Mouse (Mus musculus) midbrain, postnatal 0 days (tissue): ENCODE data around the gene Nudt15. TPM values are rescaled to one million over a fixed set of nuclear protein-coding genes. Genes with fewer than 3 reads are reported as not detected.

Source experiments
- ATAC-seq: fragments of 200-750 bp; cut with Nextera tagmentation; 2 replicates; pipeline ENCODE4 v1.8.0; 2017; ENCODE audit warnings: moderate number of reproducible peaks, mild to moderate bottlenecking, moderate TSS enrichment, moderate library complexity; ENCODE audit not compliant: low FRiP score
- DNase-seq: peaks from one replicate; pipeline ENCODE4 v3.0.0-alpha.2; 2015; ENCODE audit warnings: low spot score
- H3K27ac ChIP-seq: fragments of 300-500 bp; sonication (generic); 2 replicates; pipeline ENCODE4 v1.5.1; 2014; ENCODE audit warnings: low read depth, mild to moderate bottlenecking, low read length, mixed read lengths
- H3K27me3 ChIP-seq: fragments of 300-500 bp; sonication (generic); 2 replicates; pipeline ENCODE4 v1.6.1; 2014; ENCODE audit warnings: low read length, control low read depth, mixed read lengths; ENCODE audit not compliant: insufficient read depth
- H3K36me3 ChIP-seq: fragments of 300-500 bp; sonication (generic); 2 replicates; pipeline ENCODE4 v1.6.1; 2014; ENCODE audit warnings: low read length, control low read depth, mixed read lengths; ENCODE audit not compliant: insufficient read depth
- H3K4me1 ChIP-seq: fragments of 300-500 bp; sonication (generic); 2 replicates; pipeline ENCODE4 v1.6.1; 2014; ENCODE audit warnings: mild to moderate bottlenecking, control low read depth, antibody characterized with exemption, low read length, mixed read lengths; ENCODE audit not compliant: insufficient read depth
- H3K4me2 ChIP-seq: fragments of 300-500 bp; sonication (generic); 2 replicates; pipeline ENCODE4 v1.6.1; 2014; ENCODE audit warnings: low read depth, mild to moderate bottlenecking, low read length, mixed read lengths; ENCODE audit not compliant: poor library complexity, severe bottlenecking
- H3K4me3 ChIP-seq: fragments of 300-500 bp; sonication (generic); 2 replicates; pipeline ENCODE4 v1.5.1; 2014; ENCODE audit warnings: low read depth, mild to moderate bottlenecking, low read length, moderate library complexity
- H3K9ac ChIP-seq: fragments of 300-500 bp; sonication (generic); replicated peaks from 2 replicates; pipeline ENCODE4 v1.6.1; 2014; ENCODE audit warnings: mild to moderate bottlenecking, low read length, moderate library complexity, mixed read lengths; ENCODE audit not compliant: poor library complexity, severe bottlenecking
- H3K9me3 ChIP-seq: fragments of 300-500 bp; sonication (generic); 2 replicates; pipeline ENCODE4 v1.6.1; 2016; ENCODE audit warnings: low read length, control low read depth
- CTCF ChIP-seq: IDR thresholded peaks from 2 replicates; pipeline ENCODE4 v1.5.1; 2016; ENCODE audit warnings: antibody characterized with exemption, mild to moderate bottlenecking
- WGBS: fragments of 180-500 bp; shearing (Covaris S2); extraction: QIAGEN DNeasy Blood & Tissue Kit; methylation state at CpG from one replicate; pipeline ENCODE4 v1.1.7; 2014; 5-methylcytosine and 5-hydroxymethylcytosine counted together
- polyA plus RNA-seq: library from polyadenylated mRNA; unstranded; fragments of >200 nt; fragmentation: Nextera tagmentation; extraction: Ambion mirVana; gene quantifications from 2 replicates; pipeline ENCODE4 v1.2.1, GENCODE M21; 2015
- total RNA-seq: library from RNA; depleted of rRNA; stranded (reverse); fragments of >200 nt; gene quantifications from 2 replicates; pipeline ENCODE4 v1.2.3, GENCODE M21; 2014

Nudt15 gene
- total and polyA plus RNA-seq, 2 experiments from 2014 or later = 8.9 to 10.9 TPM

GRCm38 (mm10) chr14:73506283-73506682 lies 41.8 kb downstream of the Nudt15 start:
- Histone ChIP-seq H3K9me3 (no peaks in the 10 kb centered on the region), H3K4me1 (peaks cover 9% of the 10 kb centered on the region; the same call in 1 of the 2 replicates), H3K36me3 (no peaks in the 10 kb centered on the region), H3K27ac (no peak overlapping the region), H3K4me3 (no peak overlapping the region), H3K4me2 (no peak overlapping the region), H3K9ac (no peak overlapping the region), H3K27me3 (no peaks in the 10 kb centered on the region)
- no peak for DNase-seq
- TF ChIP-seq CTCF = no peak
- ATAC-seq = no peak
- 63% methylated on average over 8 of the region's 8 CpGs for WGBS

- DNase-seq (peak; percentile 7), ATAC-seq (peak; percentile 74; the same call in 1 of the 2 replicates)
- Histone ChIP-seq H3K9ac (0 out of 2 replicates have a peak overlapping the region, but pooled peaks have one; percentile 8), H3K27me3 (no peaks in the 10 kb centered on the region), H3K36me3 (no peaks in the 10 kb centered on the region), H3K4me1 (0 out of 2 replicates have a peak, but pooled peaks cover 2% of the 10 kb centered on the region), H3K27ac (peak overlapping the region; percentile 59), H3K4me2 (no peak overlapping the region), H3K9me3 (no peaks in the 10 kb centered on the region), H3K4me3 (no peak overlapping the region)
- TF ChIP-seq CTCF = no peak
- 49% methylated on average over 13 of the region's 13 CpGs for WGBS
Measured at GRCm38 (mm10) chr14:73503237-73503933, 44.7 kb downstream of the Nudt15 start.

- H3K9me3 ChIP-seq = no peaks in the 10 kb centered on the region
- 0 out of 2 replicates have a peak, but pooled peaks cover 2% of the 10 kb centered on the region for H3K4me1 ChIP-seq
- no peak overlapping the region for H3K4me2 ChIP-seq
- no peak overlapping the region for H3K4me3 ChIP-seq
- H3K27me3 ChIP-seq = no peaks in the 10 kb centered on the region
- no peaks in the 10 kb centered on the region for H3K36me3 ChIP-seq
- no peak for TF ChIP-seq CTCF
- ATAC-seq (peak; percentile 72), DNase-seq (peak; percentile 86)
- 39% methylated on average over 7 of the region's 7 CpGs for WGBS
- H3K27ac ChIP-seq = peak overlapping the region; percentile 59
- 0 out of 2 replicates have a peak overlapping the region, but pooled peaks have one; percentile 8 for H3K9ac ChIP-seq
Measured at GRCm38 (mm10) chr14:73502591-73503184, 45.4 kb downstream of the Nudt15 start.

GRCm38 (mm10) chr14:73501721-73502120 lies 46.3 kb downstream of the Nudt15 start:
- 65% methylated on average over 6 of the region's 6 CpGs for WGBS
- DNase-seq (peak; percentile 53), ATAC-seq (no peak)
- H3K4me2 ChIP-seq = no peak overlapping the region
- no peak for TF ChIP-seq CTCF
- H3K27ac ChIP-seq = peak overlapping the region; percentile 32; the same call in 1 of the 2 replicates
- no peaks in the 10 kb centered on the region for H3K36me3 ChIP-seq
- H3K9ac ChIP-seq = no peak overlapping the region
- H3K4me1 ChIP-seq = 0 out of 2 replicates have a peak, but pooled peaks cover 2% of the 10 kb centered on the region
- no peaks in the 10 kb centered on the region for H3K9me3 ChIP-seq
- no peaks in the 10 kb centered on the region for H3K27me3 ChIP-seq
- H3K4me3 ChIP-seq = no peak overlapping the region

GRCm38 (mm10) chr14:73501283-73501682 lies 46.8 kb downstream of the Nudt15 start:
- Histone ChIP-seq H3K9me3 (no peaks in the 10 kb centered on the region), H3K9ac (no peak overlapping the region), H3K27me3 (no peaks in the 10 kb centered on the region), H3K4me1 (0 out of 2 replicates have a peak, but pooled peaks cover 2% of the 10 kb centered on the region), H3K4me3 (no peak overlapping the region), H3K4me2 (no peak overlapping the region), H3K36me3 (no peaks in the 10 kb centered on the region), H3K27ac (no peak overlapping the region)
- TF ChIP-seq CTCF = no peak
- WGBS = 87% methylated on average over 9 of the region's 9 CpGs
- DNase-seq = no peak
- ATAC-seq = no peak

GRCm38 (mm10) chr14:73495753-73496152 lies 52.3 kb downstream of the Nudt15 start:
- no peaks in the 10 kb centered on the region for H3K27me3 ChIP-seq
- H3K9ac ChIP-seq = no peak overlapping the region
- 78% methylated on average over 7 of the region's 7 CpGs for WGBS
- no peaks in the 10 kb centered on the region for H3K9me3 ChIP-seq
- H3K4me2 ChIP-seq = no peak overlapping the region
- H3K4me3 ChIP-seq = no peak overlapping the region
- ATAC-seq (no peak), DNase-seq (no peak)
- H3K27ac ChIP-seq = no peak overlapping the region
- H3K36me3 ChIP-seq = no peaks in the 10 kb centered on the region
- H3K4me1 ChIP-seq = no peaks in the 10 kb centered on the region
- TF ChIP-seq CTCF = no peak
